Mouse (Mus musculus) layer of hippocampus, postnatal 10 days (tissue): ENCODE measurements around the gene Cd163. TPM values are rescaled to one million over a fixed set of nuclear protein-coding genes. Genes with fewer than 3 reads are reported as not detected.
"Not testable (repeated sequence)": the region's sequence is repeated elsewhere in the genome, so short reads cannot be mapped to it uniquely, and the experiment has no call there.

Source experiments
- DNase-seq, 2 experiments: peaks; one replicate each; pipeline ENCODE4 v3.0.0; 2021; ENCODE audit warnings: low spot score in 2 of 2
- long read RNA-seq: library from polyadenylated mRNA; stranded (forward); transcript quantifications from one replicate; pipeline ENCODE4 v2.0.0, GENCODE M21; 2023
- total RNA-seq, 2 experiments: library from RNA; stranded (reverse); gene quantifications; 2 replicates each; pipeline ENCODE4 v1.2.3; 2021

Cd163 gene
- total RNA-seq: 1 to 10 TPM; 3.7 to 4.0 TPM
- long read RNA-seq, partial matches to known transcripts: 1 of 1 reads
- long read RNA-seq, other reads (novel, unspliced or antisense): 0 of 1 reads

DNA sequence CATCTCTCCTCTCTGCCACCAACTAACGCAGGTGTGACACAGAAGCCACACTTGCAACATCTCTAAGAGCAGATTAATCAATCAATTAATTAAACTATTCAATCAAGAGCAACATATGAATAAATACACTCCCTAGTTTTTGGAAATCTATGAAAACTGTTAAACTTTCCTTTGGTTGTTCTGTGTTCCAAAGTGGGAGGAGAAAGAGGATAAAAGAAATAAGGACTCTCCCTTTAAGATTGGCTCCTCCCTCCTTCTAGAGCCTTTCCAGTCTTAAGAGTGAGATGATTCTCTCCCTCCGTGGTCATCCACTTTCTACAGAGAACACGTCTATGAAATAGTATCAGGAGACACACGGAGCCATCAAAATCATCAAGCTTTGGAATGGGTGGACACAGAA lies at the start of gene Cd163:
TSS of gene Cd163 (plus strand) at position 301 of the 400 bp plus-strand sequence.
- no peak for DNase-seq

DNA sequence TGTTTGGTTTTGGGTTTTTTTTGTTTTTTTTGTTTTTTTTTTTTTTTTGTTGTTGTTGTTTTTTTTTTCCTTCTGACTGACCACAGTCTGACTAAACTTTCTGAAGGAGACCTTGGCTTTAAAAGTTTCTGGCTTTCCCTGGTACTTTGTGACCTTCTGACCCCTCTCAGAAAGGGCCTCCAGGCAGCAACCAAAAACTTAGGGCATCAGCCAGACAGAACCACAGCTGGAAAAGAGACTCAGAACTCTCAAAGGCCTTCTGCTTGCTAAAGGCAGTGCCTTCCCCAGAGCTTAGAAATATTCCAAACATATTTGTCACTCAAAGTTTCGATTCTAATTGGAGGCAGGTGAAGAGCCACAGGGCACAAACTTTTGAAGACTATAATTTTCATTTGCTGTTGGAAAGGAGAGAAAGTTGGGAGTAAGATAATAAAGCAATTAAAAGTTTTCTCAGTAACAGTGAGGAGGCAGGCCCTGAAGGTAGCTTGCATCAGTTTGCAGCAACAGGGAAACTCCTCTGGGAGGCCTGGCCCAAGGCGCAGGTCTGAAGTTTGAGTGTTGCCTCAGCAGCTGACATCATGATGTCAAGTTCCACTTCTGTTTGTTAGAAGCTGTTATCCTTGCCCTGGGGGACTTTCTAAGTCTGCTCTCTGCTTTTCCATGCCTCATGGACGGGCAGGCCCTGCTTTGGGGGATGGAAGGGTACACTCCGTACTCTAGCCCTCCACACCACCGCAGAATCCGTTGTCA lies 48.6 kb upstream of the Cd163 start:
- DNase-seq: no peak

- DNase-seq: peak; percentile 86
Observed at GRCm38 (mm10) chr6:124260198-124260931, 44.1 kb upstream of the Cd163 start.

DNA sequence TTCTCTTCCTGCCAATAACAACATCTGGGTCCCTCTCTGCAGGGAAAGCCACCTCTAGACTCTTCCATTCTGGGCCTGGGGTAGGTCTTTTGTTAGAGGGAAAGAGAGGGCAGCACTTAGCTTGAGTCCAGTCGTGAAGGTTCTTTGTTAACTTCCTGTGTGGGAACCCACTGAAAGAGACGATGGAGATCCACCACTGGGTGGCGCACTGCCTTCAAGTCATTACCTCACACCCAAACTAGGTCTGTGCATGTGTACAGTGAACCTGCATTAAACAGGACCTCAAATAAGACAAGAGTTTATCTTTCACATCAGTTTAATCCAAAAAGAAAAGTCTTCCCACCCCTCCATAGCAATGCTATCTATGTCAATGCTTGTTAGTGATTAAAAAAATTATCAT lies 41.8 kb upstream of the Cd163 start:
- DNase-seq: peak; percentile 75 to 76

GRCm38 (mm10) chr6:124273231-124273880 lies 31.1 kb upstream of the Cd163 start:
- DNase-seq: no peak

DNA sequence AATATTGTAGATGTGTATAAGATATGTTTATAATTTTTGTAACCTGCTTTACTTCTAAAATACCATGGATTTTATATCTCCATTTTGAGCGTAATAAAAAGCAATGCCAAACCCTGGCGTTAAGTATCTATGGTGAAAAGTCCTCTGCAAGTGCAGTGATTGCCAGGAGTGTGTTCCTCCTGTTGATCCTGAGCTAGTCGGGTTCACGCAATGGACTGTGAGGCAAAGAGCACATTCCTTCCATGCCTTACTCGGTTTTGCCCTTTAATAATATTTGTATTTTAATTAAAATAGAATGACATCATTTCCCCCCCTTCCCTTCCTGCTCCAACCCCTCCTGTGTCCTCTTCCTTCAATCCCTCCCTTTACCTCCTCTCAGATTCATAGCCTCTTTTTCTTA lies 26.8 kb upstream of the Cd163 start:
- DNase-seq: no peak

DNA sequence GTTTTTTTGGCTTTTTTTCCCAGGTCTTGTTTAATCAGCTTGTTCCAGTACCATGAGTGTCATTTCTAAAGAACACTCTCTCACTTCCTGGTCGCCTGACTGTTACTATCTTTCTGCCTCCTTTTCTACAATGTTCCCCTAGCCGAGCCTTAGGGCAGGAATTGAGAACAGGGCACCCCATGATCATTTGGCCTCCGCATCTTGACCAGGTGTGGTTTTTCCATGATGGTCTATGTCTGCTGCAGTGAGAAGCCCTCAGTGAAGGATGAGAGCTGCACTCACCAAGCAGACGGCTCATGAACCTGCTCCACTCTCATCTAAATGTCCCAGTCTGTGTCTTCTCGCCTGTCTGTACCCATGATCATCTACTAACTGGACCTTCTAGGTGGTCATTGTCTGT lies 26.2 kb upstream of the Cd163 start:
- no peak for DNase-seq

DNA sequence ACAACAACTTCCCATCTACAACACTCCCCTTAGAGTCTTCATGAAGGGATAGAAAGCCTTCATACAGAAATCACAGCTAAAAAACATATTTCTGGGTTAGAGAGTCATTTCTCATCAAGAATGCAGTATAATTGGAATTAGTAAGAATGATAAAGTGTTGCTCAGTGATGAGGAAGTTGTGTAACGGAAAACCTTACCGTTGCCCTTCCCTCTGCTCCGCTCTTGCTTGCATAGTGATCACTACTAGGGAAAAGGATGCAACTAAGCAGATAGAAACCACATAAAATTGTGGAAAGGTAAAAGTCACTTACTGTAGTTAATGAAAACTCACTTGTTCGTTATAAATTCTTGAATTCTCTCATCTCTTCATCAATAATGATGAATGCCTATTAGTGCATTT lies 21.7 kb upstream of the Cd163 start:
- no peak for DNase-seq

DNA sequence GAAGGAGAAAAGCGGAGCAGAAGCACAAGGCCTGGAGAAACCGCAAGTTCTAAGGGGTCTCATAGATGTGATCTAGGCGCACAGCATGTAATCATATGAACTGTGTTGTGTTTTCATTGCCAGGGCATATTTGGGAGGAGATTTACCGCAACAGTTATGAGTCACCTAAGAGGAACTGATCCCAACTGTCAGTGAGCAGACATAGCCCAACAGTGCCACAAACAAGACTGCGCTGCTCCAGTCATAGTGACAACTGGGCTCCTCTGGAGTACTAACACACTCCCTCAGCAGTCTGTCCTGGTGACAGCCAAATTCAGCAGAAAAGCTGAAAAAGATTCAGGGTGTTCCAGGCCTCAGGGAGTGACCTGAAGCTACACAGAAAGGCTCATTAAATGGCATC lies 7.1 kb upstream of the Cd163 start:
- DNase-seq: not testable (repeated sequence)

- DNase-seq: no peak
Observed at GRCm38 (mm10) chr6:124301447-124302192, 2.8 kb upstream of the Cd163 start.

DNA sequence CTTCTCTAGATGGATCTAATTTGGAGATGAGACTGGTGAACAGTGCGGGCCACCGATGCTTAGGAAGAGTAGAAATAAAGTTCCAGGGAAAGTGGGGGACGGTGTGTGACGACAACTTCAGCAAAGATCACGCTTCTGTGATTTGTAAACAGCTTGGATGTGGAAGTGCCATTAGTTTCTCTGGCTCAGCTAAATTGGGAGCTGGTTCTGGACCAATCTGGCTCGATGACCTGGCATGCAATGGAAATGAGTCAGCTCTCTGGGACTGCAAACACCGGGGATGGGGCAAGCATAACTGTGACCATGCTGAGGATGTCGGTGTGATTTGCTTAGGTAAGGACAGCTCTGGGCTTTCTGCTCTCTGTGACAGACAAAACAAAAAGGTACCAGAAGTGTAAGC lies 4.5 kb downstream of the Cd163 start:
- peak; percentile 49 to 59 for DNase-seq

DNA sequence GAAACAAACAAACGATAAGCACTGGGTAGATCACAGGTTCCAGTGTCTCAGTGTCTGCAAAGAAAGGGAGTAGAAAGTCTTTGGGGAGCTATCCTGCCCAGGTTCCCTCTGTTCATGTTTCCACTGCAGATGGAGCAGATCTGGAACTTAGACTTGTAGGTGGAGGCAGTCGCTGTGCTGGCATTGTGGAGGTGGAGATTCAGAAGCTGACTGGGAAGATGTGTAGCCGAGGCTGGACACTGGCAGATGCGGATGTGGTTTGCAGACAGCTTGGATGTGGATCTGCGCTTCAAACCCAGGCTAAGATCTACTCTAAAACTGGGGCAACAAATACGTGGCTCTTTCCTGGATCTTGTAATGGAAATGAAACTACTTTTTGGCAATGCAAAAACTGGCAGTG lies 7.8 kb downstream of the Cd163 start:
- DNase-seq: no peak

GRCm38 (mm10) chr6:124320371-124320770 lies 15.9 kb downstream of the Cd163 start:
- DNase-seq: no peak

- no peak for DNase-seq
Observed at GRCm38 (mm10) chr6:124321481-124322475, 17.3 kb downstream of the Cd163 start.

DNA sequence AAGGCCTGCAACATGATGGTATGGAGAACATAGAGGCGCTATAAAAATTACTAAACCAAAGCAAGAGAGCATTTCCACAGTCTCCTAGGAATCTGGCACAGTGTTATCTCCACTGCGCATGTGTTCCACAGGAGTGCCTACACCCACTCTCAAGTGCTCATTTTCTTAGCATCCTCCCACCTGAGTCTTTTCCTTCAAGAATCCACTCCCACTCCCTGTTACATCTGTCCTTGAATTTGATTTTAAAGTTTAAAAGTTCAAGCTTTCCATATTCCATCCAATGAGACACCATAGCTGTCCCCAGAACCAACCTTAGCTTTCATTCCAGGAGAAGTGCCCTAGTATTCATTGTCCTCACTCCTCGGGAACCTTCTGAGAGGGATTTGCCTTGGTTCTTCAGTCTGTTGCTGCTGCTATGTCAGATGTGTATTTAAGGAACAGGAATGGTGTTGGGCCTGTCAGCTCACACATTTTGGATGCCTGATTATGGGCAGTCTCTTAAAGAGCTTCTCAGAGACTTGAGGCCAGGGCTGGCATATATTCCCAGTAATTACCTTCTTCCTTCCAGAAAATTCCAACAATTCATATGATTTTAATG lies 24.0 kb downstream of the Cd163 start:
- no peak for DNase-seq

GRCm38 (mm10) chr6:124329622-124330021 lies 25.2 kb downstream of the Cd163 start:
- no peak for DNase-seq

DNA sequence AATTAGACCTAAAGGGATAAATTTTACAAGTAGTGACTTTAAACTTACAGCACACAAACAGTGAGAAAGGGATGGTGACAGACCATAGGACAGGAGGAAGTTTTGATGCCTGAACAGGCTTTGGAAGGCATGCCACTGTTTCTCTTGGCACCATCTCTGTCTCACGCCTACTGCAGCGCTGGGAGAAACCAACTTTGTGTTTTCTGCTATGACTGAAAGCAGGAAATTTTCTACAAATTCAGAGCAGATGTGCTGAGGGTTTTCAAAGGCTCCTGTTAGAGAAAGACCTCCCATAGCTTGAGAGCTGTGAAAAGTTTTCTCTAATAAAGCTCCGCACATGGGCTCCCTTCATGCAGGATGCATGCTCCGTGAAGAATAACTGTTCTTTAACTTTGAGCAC lies 40.6 kb downstream of the Cd163 start:
- no peak for DNase-seq

GRCm38 (mm10) chr6:124346613-124347012 lies 42.2 kb downstream of the Cd163 start:
- no peak for DNase-seq

GRCm38 (mm10) chr6:124353246-124353645 lies 48.8 kb downstream of the Cd163 start:
- DNase-seq: no peak

- DNase-seq: no peak
Observed at GRCm38 (mm10) chr6:124358953-124359352, 54.5 kb downstream of the Cd163 start.
